Comparison of ENCODE assay signal across 33 mouse cellular contexts in genomic region chr5:100438796-100439195, GRCm38 (mm10).
"Had no signal": no experiment of that assay in that cellular context is flagged by ENCODE, and none has a peak within 500 bp of the region (broad histone marks: within the 10 kb centered on the region; RNA-seq: fewer than 3 reads in every experiment).

No protein-coding gene starts in this region.

- ATAC-seq: hindbrain, embryonic 16.5 days; hindbrain, postnatal 0 days; inflammation-experienced regulatory T-cells, adult 6 months; intestine, embryonic 15.5 days; intestine, embryonic 16.5 days; intestine, postnatal 0 days had no signal

- H3K36me3 ChIP-seq: hindbrain, embryonic 15.5 days had no signal

- H3K27me3 ChIP-seq: heart, embryonic 12.5 days; heart, embryonic 13.5 days; heart, embryonic 15.5 days; hindbrain, embryonic 12.5 days; hindbrain, embryonic 13.5 days; hindbrain, embryonic 15.5 days; intestine, embryonic 15.5 days; kidney, embryonic 15.5 days had no signal

- H3K4me3 ChIP-seq: heart, embryonic 12.5 days; heart, embryonic 13.5 days; heart, embryonic 15.5 days; hindbrain, embryonic 10.5 days; hindbrain, embryonic 12.5 days; hindbrain, embryonic 13.5 days; hindbrain, embryonic 15.5 days; intestine, embryonic 15.5 days; kidney, embryonic 15.5 days; layer of hippocampus, adult 2 months; left cerebral cortex, adult 2 months had no signal

- H3K9ac ChIP-seq: heart, embryonic 12.5 days; heart, embryonic 13.5 days; heart, embryonic 15.5 days; hindbrain, embryonic 12.5 days; hindbrain, embryonic 13.5 days; hindbrain, embryonic 14.5 days; hindbrain, embryonic 15.5 days; intestine, embryonic 15.5 days; kidney, embryonic 15.5 days had no signal

- H3K4me2 ChIP-seq: heart, embryonic 11.5 days; heart, embryonic 12.5 days; heart, embryonic 13.5 days; heart, embryonic 15.5 days; hindbrain, embryonic 12.5 days; hindbrain, embryonic 13.5 days; hindbrain, embryonic 14.5 days; hindbrain, embryonic 15.5 days; intestine, embryonic 15.5 days; kidney, embryonic 15.5 days had no signal

- H3K27ac ChIP-seq: heart, embryonic 13.5 days; heart, embryonic 15.5 days; hindbrain, embryonic 10.5 days; hindbrain, embryonic 12.5 days; hindbrain, embryonic 13.5 days; hindbrain, embryonic 14.5 days; hindbrain, embryonic 15.5 days; hindbrain, postnatal 0 days; intestine, embryonic 15.5 days; kidney, embryonic 15.5 days; kidney, postnatal 0 days; layer of hippocampus, adult 2 months; left cerebral cortex, adult 2 months had no signal

- DNase-seq: heart, postnatal 10 days; heart, postnatal 14 days; heart, postnatal 36 days; kidney, adult 11 months; kidney, adult 18-20 months; kidney, adult 8-10 months; kidney, adult 9 months; kidney, postnatal 10 days; kidney, postnatal 14 days; kidney, postnatal 25 days; kidney, postnatal 36 days; kidney, postnatal 4 days; layer of hippocampus, adult 9-11 months; layer of hippocampus, postnatal 36 days had no signal

- H3K4me1 ChIP-seq: heart, embryonic 12.5 days; heart, embryonic 13.5 days; heart, embryonic 15.5 days; hindbrain, embryonic 10.5 days; hindbrain, embryonic 12.5 days; hindbrain, embryonic 13.5 days; hindbrain, embryonic 15.5 days; intestine, embryonic 15.5 days; kidney, embryonic 15.5 days had no signal

- H3K9me3 ChIP-seq: heart, embryonic 13.5 days; heart, embryonic 15.5 days; hindbrain, embryonic 12.5 days; hindbrain, embryonic 13.5 days; hindbrain, embryonic 15.5 days; intestine, embryonic 15.5 days; kidney, embryonic 15.5 days had no signal
